Mouse (Mus musculus): ENCODE data around the gene Bloc1s2.

The Bloc1s2 gene

GRCm38 (mm10) chr19:44145702-44146567 lies at the start of gene Bloc1s2:
Gene Bloc1s2 (minus strand): TSS chr19:44146446.
- DNase-seq (ENCODE audit: low spot score in 2 of 2) = peak; percentile 80 to 87

- DNase-seq (ENCODE audit: low spot score in 2 of 2) = peak; percentile 56 to 78
These were observed 48.9 kb upstream of the Bloc1s2 start for GRCm38 (mm10) chr19:44195138-44195537.

- DNase-seq (ENCODE audit: low spot score in 2 of 2) = no peak
These were observed 47.7 kb upstream of the Bloc1s2 start for GRCm38 (mm10) chr19:44193906-44194305.

- DNase-seq (ENCODE audit: low spot score in 2 of 2) = no peak
These were observed 46.1 kb upstream of the Bloc1s2 start, which contains the start of gene Pkd2l1 for GRCm38 (mm10) chr19:44192342-44192741. Gene Pkd2l1 (minus strand): TSS chr19:44192442.

GRCm38 (mm10) chr19:44189056-44189455 lies 42.8 kb upstream of the Bloc1s2 start:
- DNase-seq (ENCODE audit: low spot score in 2 of 2) = no peak

GRCm38 (mm10) chr19:44183968-44184367 lies 37.7 kb upstream of the Bloc1s2 start:
- DNase-seq (ENCODE audit: low spot score in 2 of 2) = no peak

GRCm38 (mm10) chr19:44180502-44180901 lies 34.3 kb upstream of the Bloc1s2 start:
- DNase-seq (ENCODE audit: low spot score in 2 of 2) = no peak

- no peak for DNase-seq (ENCODE audit: low spot score in 2 of 2)
These were observed 30.5 kb upstream of the Bloc1s2 start for GRCm38 (mm10) chr19:44176741-44177140.

GRCm38 (mm10) chr19:44174835-44175234 lies 28.6 kb upstream of the Bloc1s2 start:
- DNase-seq (ENCODE audit: low spot score in 2 of 2) = no peak

GRCm38 (mm10) chr19:44161515-44161914 lies 15.3 kb upstream of the Bloc1s2 start:
- DNase-seq (ENCODE audit: low spot score in 2 of 2) = no peak

GRCm38 (mm10) chr19:44159386-44159785 lies 13.1 kb upstream of the Bloc1s2 start:
- no peak for DNase-seq (ENCODE audit: low spot score in 2 of 2)

GRCm38 (mm10) chr19:44157005-44157404 lies 10.8 kb upstream of the Bloc1s2 start:
- no peak for DNase-seq (ENCODE audit: low spot score in 2 of 2)

- DNase-seq (ENCODE audit: low spot score in 2 of 2) = no peak
These were observed 7.5 kb upstream of the Bloc1s2 start for GRCm38 (mm10) chr19:44153781-44154180.

GRCm38 (mm10) chr19:44148991-44149390 lies 2.7 kb upstream of the Bloc1s2 start:
- no peak for DNase-seq (ENCODE audit: low spot score in 2 of 2)

GRCm38 (mm10) chr19:44148345-44148744 lies 2.1 kb upstream of the Bloc1s2 start:
- no peak for DNase-seq (ENCODE audit: low spot score in 2 of 2)

GRCm38 (mm10) chr19:44146951-44147350 lies 705 bp upstream of the Bloc1s2 start:
- DNase-seq (ENCODE audit: low spot score in 2 of 2) = no peak

- no peak for DNase-seq (ENCODE audit: low spot score in 2 of 2)
These were observed 278 bp upstream of the Bloc1s2 start for GRCm38 (mm10) chr19:44146568-44146879.

- DNase-seq (ENCODE audit: low spot score in 2 of 2) = no peak
These were observed 1.9 kb downstream of the Bloc1s2 start for GRCm38 (mm10) chr19:44144366-44144765.

- no peak for DNase-seq (ENCODE audit: low spot score in 2 of 2)
These were observed 10.2 kb downstream of the Bloc1s2 start for GRCm38 (mm10) chr19:44135960-44136485.

GRCm38 (mm10) chr19:44135072-44135959 lies 10.9 kb downstream of the Bloc1s2 start, which contains the start of gene Cwf19l1:
Gene Cwf19l1 (minus strand): TSS chr19:44135876.
- peak; percentile 70 to 87 for DNase-seq (ENCODE audit: low spot score in 2 of 2)

- no peak for DNase-seq (ENCODE audit: low spot score in 2 of 2)
These were observed 13.3 kb downstream of the Bloc1s2 start for GRCm38 (mm10) chr19:44132917-44133316.

- no peak for DNase-seq (ENCODE audit: low spot score in 2 of 2)
These were observed 17.7 kb downstream of the Bloc1s2 start for GRCm38 (mm10) chr19:44128560-44128959.
